Mouse (Mus musculus) CH12.LX (cell line): Measurements from ENCODE around the gene Fgfr3.

Source experiments
- CTCF ChIP-seq, 2 experiments: IDR thresholded peaks in 1 of 2; conservative IDR thresholded peaks in 1 of 2; 2 replicates each; pipeline ENCODE4 v1.5.1; 2011 to 2012; ENCODE audit warnings: low read depth in 2 of 2, low read length in 2 of 2, improper control_type of control experiment in 1 of 2, inconsistent platforms in 1 of 2, mild to moderate bottlenecking in 1 of 2, moderate library complexity in 1 of 2
- EP300 ChIP-seq: IDR thresholded peaks from 2 replicates; pipeline ENCODE4 v1.6.1; 2011; ENCODE audit warnings: low read length, improper control_type of control experiment
- JUN ChIP-seq: IDR thresholded peaks from 2 replicates; pipeline ENCODE4 v1.6.1; 2011; ENCODE audit warnings: low read depth, mild to moderate bottlenecking, low read length, improper control_type of control experiment, moderate library complexity; ENCODE audit not compliant: insufficient read depth
- MXI1 ChIP-seq: IDR thresholded peaks from 2 replicates; pipeline ENCODE4 v1.6.1; 2011; ENCODE audit warnings: mild to moderate bottlenecking, low read depth, low read length, improper control_type of control experiment
- POLR2A ChIP-seq: IDR thresholded peaks from 2 replicates; pipeline ENCODE4 v1.6.1; 2011; ENCODE audit warnings: low read depth, mild to moderate bottlenecking, improper control_type of control experiment, low read length
- UBTF ChIP-seq: IDR thresholded peaks from 2 replicates; pipeline ENCODE4 v1.6.1; 2012; ENCODE audit warnings: low read depth, mild to moderate bottlenecking, inconsistent platforms, low read length, improper control_type of control experiment, moderate library complexity
- ZMIZ1 ChIP-seq: IDR thresholded peaks from 2 replicates; pipeline ENCODE4 v1.6.1; 2012; ENCODE audit warnings: low read depth, mild to moderate bottlenecking, inconsistent platforms, low read length, improper control_type of control experiment

GRCm38 (mm10) chr5:33698669-33699068 lies 22.8 kb upstream of the Fgfr3 start:
- TF ChIP-seq POLR2A: no peak
- TF ChIP-seq CTCF (conservative IDR thresholded peaks at IDR 0.05 in 1 of 2, IDR thresholded peaks at IDR 0.05 in 1 of 2; ENCODE audit: low read depth in 2 of 2, low read length in 2 of 2): no peak
- TF ChIP-seq JUN: no peak
- TF ChIP-seq EP300: no peak
- no peak for TF ChIP-seq MXI1
- TF ChIP-seq UBTF: no peak
- no peak for TF ChIP-seq ZMIZ1
